Mouse (Mus musculus): ENCODE results near the gene Snrnp70. TPM values are rescaled to one million over a fixed set of nuclear protein-coding genes. Genes with fewer than 3 reads are reported as not detected.
A peak's percentile ranks its signal among the peaks of the same experiment; 100 is the strongest.

The Snrnp70 gene
- polyA plus RNA-seq, 1 experiment from 2014 or later: 56.5 TPM

DNA sequence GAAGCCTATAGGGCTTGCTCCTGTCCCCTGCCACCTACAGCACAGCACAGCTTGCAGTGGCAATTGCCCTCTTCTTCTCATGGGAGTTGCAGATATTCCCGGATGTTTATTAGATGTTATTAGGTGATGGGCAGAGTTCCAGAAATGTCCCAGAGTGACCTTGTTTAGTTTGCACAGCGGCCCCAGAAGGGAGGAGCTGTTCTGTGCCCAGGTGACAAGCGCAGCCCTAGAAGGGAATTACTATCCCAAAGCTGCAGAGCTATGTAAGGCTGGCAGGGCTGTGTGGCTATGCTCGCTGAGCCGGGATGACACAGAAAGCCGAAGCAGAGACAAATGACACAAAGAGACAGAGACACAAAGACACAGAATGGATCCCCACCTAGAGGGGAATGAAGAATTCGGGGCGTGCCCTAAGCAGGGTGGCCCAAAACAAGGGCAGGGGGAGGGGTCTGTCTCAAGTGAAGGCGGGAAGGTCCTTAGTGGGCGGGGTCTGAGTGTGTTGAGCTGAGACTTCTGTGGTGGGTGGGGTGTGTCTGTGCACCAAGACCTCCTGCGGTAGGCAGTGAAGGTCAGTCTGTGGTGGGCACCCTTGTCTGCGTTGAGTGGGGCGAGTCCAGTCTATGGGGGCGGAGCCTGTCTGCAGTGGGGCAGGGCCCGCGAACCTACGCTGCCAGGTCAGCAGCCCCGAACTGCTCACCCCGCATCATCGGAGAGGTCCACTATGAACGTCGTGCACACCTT, 62.7 kb downstream of the Snrnp70 start:
- no peaks in the 10 kb centered on the region for H3K9me3 ChIP-seq (ENCODE audit: control insufficient read depth, low read length)
- H3K36me3 ChIP-seq (ENCODE audit: control insufficient read depth, insufficient read depth, low read length): no peaks in the 10 kb centered on the region
- H3K27me3 ChIP-seq (replicated peaks; ENCODE audit: control insufficient read depth, insufficient read depth, low read length): no peaks in the 10 kb centered on the region
- DNase-seq (ENCODE audit: low spot score) (peak; percentile 92), ATAC-seq (ENCODE audit: low read depth) (peak; percentile 58)
- peak overlapping the region; percentile 80 for H3K4me2 ChIP-seq (ENCODE audit: low read depth, low read length)
- H3K27ac ChIP-seq (replicated peaks; ENCODE audit: low read depth, low read length): peak overlapping the region; percentile 92
- WGBS: 3% methylated on average over 13 of the region's 22 CpGs
- peak overlapping the region; percentile 72 for H3K4me3 ChIP-seq (ENCODE audit: low read depth, low read length)
- peak overlapping the region; percentile 77 for H3K9ac ChIP-seq (ENCODE audit: low read depth, low read length)
- peaks cover 20% of the 10 kb centered on the region for H3K4me1 ChIP-seq (ENCODE audit: control insufficient read depth, insufficient read depth, low read length)

DNA sequence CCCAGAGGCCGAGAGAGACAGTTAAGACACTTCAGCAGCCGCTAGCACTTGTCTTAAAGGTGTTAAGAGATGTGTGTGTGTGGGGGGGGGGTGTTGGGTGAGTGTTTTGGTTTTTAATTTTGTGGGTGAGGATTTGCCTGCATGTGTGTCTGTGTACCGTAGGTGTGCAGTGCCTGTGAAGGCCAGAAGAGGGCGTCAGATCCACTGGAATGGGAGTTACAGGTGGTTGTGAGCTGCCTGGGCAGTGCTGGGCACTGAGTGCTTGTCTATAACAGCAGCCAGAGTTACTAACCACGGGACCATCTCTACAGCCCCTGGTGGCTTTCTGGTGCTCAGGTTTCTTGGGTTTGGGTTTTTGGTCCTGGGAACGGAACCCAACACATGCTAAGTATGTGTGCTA, 64.0 kb downstream of the Snrnp70 start:
- no peak overlapping the region for H3K27ac ChIP-seq (replicated peaks; ENCODE audit: low read depth, low read length)
- no peak overlapping the region for H3K4me3 ChIP-seq (ENCODE audit: low read depth, low read length)
- no peaks in the 10 kb centered on the region for H3K9me3 ChIP-seq (ENCODE audit: control insufficient read depth, low read length)
- 78% methylated on average over 6 of the region's 6 CpGs for WGBS
- ATAC-seq (ENCODE audit: low read depth): no peak
- peaks cover 3% of the 10 kb centered on the region; the same call in 1 of the 2 replicates for H3K36me3 ChIP-seq (ENCODE audit: control insufficient read depth, insufficient read depth, low read length)
- H3K9ac ChIP-seq (ENCODE audit: low read depth, low read length): no peak overlapping the region
- H3K27me3 ChIP-seq (replicated peaks; ENCODE audit: control insufficient read depth, insufficient read depth, low read length): no peaks in the 10 kb centered on the region
- peaks cover 20% of the 10 kb centered on the region for H3K4me1 ChIP-seq (ENCODE audit: control insufficient read depth, insufficient read depth, low read length)
- no peak overlapping the region for H3K4me2 ChIP-seq (ENCODE audit: low read depth, low read length)
- no peak for DNase-seq (ENCODE audit: low spot score)

DNA sequence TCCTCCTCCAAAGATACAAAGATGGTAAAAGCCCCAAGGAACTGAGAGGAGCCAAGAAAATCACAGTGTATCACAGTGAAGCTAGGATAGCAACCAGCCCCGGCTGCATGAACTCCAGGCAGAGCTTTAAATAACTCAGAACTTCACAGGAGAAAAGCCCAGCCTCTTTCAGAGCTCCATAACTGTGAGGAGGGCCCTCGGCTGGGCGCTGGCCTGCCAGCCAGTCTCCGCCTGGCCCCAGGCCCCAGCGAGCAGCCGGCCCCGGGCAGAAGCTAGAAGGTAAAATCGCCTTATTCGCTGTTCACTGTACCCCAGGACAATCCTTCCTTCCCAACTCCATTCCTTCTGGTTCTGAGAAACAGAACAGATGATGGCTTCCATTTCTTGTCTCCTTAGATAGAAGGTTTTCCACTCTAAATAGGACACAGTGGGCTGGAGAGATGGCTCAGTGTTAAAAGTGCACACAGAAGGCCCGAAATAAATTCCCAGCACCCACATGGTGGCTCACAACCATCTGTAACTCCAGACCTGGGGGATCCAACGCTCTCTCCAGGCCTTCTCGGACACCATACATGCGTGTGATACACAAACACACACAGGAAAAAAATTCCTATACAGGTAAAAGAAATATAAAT, 66.6 kb downstream of the Snrnp70 start:
- H3K27ac ChIP-seq (replicated peaks; ENCODE audit: low read depth, low read length): 0 out of 2 replicates have a peak overlapping the region, but pooled peaks have one; percentile 10

More for the DNA sequence above, 66.6 kb downstream of the Snrnp70 start:
- peaks cover 3% of the 10 kb centered on the region; the same call in 1 of the 2 replicates for H3K9me3 ChIP-seq (ENCODE audit: control insufficient read depth, low read length)
- peak overlapping the region; percentile 40; the same call in 1 of the 2 replicates for H3K9ac ChIP-seq (ENCODE audit: low read depth, low read length)
- peaks cover 18% of the 10 kb centered on the region for H3K36me3 ChIP-seq (ENCODE audit: control insufficient read depth, insufficient read depth, low read length)
- H3K4me2 ChIP-seq (ENCODE audit: low read depth, low read length): no peak overlapping the region
- WGBS: 78% methylated on average over 11 of the region's 13 CpGs
- H3K4me1 ChIP-seq (ENCODE audit: control insufficient read depth, insufficient read depth, low read length): peaks cover 7% of the 10 kb centered on the region; the same call in 1 of the 2 replicates
- H3K4me3 ChIP-seq (ENCODE audit: low read depth, low read length): no peak overlapping the region
- H3K27me3 ChIP-seq (replicated peaks; ENCODE audit: control insufficient read depth, insufficient read depth, low read length): no peaks in the 10 kb centered on the region
- ATAC-seq (ENCODE audit: low read depth) (no peak), DNase-seq (ENCODE audit: low spot score) (no peak)

Other genes with a start within 250 kb of the Snrnp70 start
- 80.3 and 88.8 TPM in 2 replicates for gene Pih1d1, start 241.4 kb downstream of the Snrnp70 start, polyA plus RNA-seq (2014; fragmentation: Nextera tagmentation; extraction: Ambion mirVana)
- gene Aldh16a1, start 241.2 kb downstream of the Snrnp70 start, polyA plus RNA-seq (2014; fragmentation: Nextera tagmentation; extraction: Ambion mirVana): 36.8 and 39.4 TPM in 2 replicates
- 0.87 and 1.3 TPM in 2 replicates for gene Slc17a7, start 231.8 kb downstream of the Snrnp70 start, polyA plus RNA-seq (2014; fragmentation: Nextera tagmentation; extraction: Ambion mirVana)
- 5.8 and 6.1 TPM in 2 replicates for gene Gfy, start 216.2 kb downstream of the Snrnp70 start, polyA plus RNA-seq (2014; fragmentation: Nextera tagmentation; extraction: Ambion mirVana)
- gene Pth2, start 214.7 kb downstream of the Snrnp70 start, polyA plus RNA-seq (2014; fragmentation: Nextera tagmentation; extraction: Ambion mirVana): not detected in 2 replicates
- 1.5 TPM in 2 replicates for gene Ccdc155, start 190.8 kb downstream of the Snrnp70 start, polyA plus RNA-seq (2014; fragmentation: Nextera tagmentation; extraction: Ambion mirVana)
- 6.3 and 8.5 TPM in 2 replicates for gene Dkkl1, start 183.6 kb downstream of the Snrnp70 start, polyA plus RNA-seq (2014; fragmentation: Nextera tagmentation; extraction: Ambion mirVana)
- gene Tead2, start 180.0 kb downstream of the Snrnp70 start, polyA plus RNA-seq (2014; fragmentation: Nextera tagmentation; extraction: Ambion mirVana): 112 and 142 TPM in 2 replicates
- 2.4 and 4.8 TPM in 2 replicates for gene Cd37, start 156.6 kb downstream of the Snrnp70 start, polyA plus RNA-seq (2014; fragmentation: Nextera tagmentation; extraction: Ambion mirVana)
- gene Slc6a16, start 154.7 kb downstream of the Snrnp70 start, polyA plus RNA-seq (2014; fragmentation: Nextera tagmentation; extraction: Ambion mirVana): 0.11 and 0.38 TPM in 2 replicates
- gene Slc6a21, start 118.2 kb downstream of the Snrnp70 start, polyA plus RNA-seq (2014; fragmentation: Nextera tagmentation; extraction: Ambion mirVana): not detected in 2 replicates
- 16.6 and 18.2 TPM in 2 replicates for gene Trpm4, start 62.0 kb downstream of the Snrnp70 start, polyA plus RNA-seq (2014; fragmentation: Nextera tagmentation; extraction: Ambion mirVana)
- 11.0 and 15.8 TPM in 2 replicates for gene Hrc, start 60.5 kb downstream of the Snrnp70 start, polyA plus RNA-seq (2014; fragmentation: Nextera tagmentation; extraction: Ambion mirVana)
- gene Ppfia3, start 28.7 kb downstream of the Snrnp70 start, polyA plus RNA-seq (2014; fragmentation: Nextera tagmentation; extraction: Ambion mirVana): 4.8 and 6.9 TPM in 2 replicates
- 2.4 TPM in 2 replicates for gene Lin7b, start 25.2 kb downstream of the Snrnp70 start, polyA plus RNA-seq (2014; fragmentation: Nextera tagmentation; extraction: Ambion mirVana)
- 0.24 TPM in 1 of 2 replicates, not detected in the other for gene Kcna7, start 9.9 kb upstream of the Snrnp70 start, polyA plus RNA-seq (2014; fragmentation: Nextera tagmentation; extraction: Ambion mirVana)
- gene Ntf5, start 18.0 kb upstream of the Snrnp70 start, polyA plus RNA-seq (2014; fragmentation: Nextera tagmentation; extraction: Ambion mirVana): 3.0 and 3.1 TPM in 2 replicates
- 1.4 TPM in 1 of 2 replicates, not detected in the other for gene Lhb, start 25.1 kb upstream of the Snrnp70 start, polyA plus RNA-seq (2014; fragmentation: Nextera tagmentation; extraction: Ambion mirVana)
- gene Gys1, start 39.1 kb upstream of the Snrnp70 start, polyA plus RNA-seq (2014; fragmentation: Nextera tagmentation; extraction: Ambion mirVana): 39.3 TPM in 2 replicates
- 123 and 127 TPM in 2 replicates for gene Ruvbl2, start 42.4 kb upstream of the Snrnp70 start, polyA plus RNA-seq (2014; fragmentation: Nextera tagmentation; extraction: Ambion mirVana)
- gene Ftl1, start 64.1 kb upstream of the Snrnp70 start, polyA plus RNA-seq (2014; fragmentation: Nextera tagmentation; extraction: Ambion mirVana): 4,260 and 4,697 TPM in 2 replicates
- gene Bax, start 71.2 kb upstream of the Snrnp70 start, polyA plus RNA-seq (2014; fragmentation: Nextera tagmentation; extraction: Ambion mirVana): 120 and 132 TPM in 2 replicates
- gene Tulp2, start 86.1 kb upstream of the Snrnp70 start, polyA plus RNA-seq (2014; fragmentation: Nextera tagmentation; extraction: Ambion mirVana): 1.2 and 1.5 TPM in 2 replicates
- gene Gm45808, start 91.1 kb upstream of the Snrnp70 start, polyA plus RNA-seq (2014; fragmentation: Nextera tagmentation; extraction: Ambion mirVana): not detected in 2 replicates
- 2.5 and 3.2 TPM in 2 replicates for gene Dhdh, start 93.1 kb upstream of the Snrnp70 start, polyA plus RNA-seq (2014; fragmentation: Nextera tagmentation; extraction: Ambion mirVana)
- gene Nucb1, start 114.7 kb upstream of the Snrnp70 start, polyA plus RNA-seq (2014; fragmentation: Nextera tagmentation; extraction: Ambion mirVana): 209 and 236 TPM in 2 replicates
- 20.7 and 21.9 TPM in 2 replicates for gene Ppp1r15a, start 130.5 kb upstream of the Snrnp70 start, polyA plus RNA-seq (2014; fragmentation: Nextera tagmentation; extraction: Ambion mirVana)
- gene Plekha4, start 130.6 kb upstream of the Snrnp70 start, polyA plus RNA-seq (2014; fragmentation: Nextera tagmentation; extraction: Ambion mirVana): 6.8 and 7.3 TPM in 2 replicates
- gene Hsd17b14, start 159.2 kb upstream of the Snrnp70 start, polyA plus RNA-seq (2014; fragmentation: Nextera tagmentation; extraction: Ambion mirVana): 0.77 and 1.0 TPM in 2 replicates
- gene Bcat2, start 174.4 kb upstream of the Snrnp70 start, polyA plus RNA-seq (2014; fragmentation: Nextera tagmentation; extraction: Ambion mirVana): 50.1 and 51.0 TPM in 2 replicates
- gene Fgf21, start 219.7 kb upstream of the Snrnp70 start, polyA plus RNA-seq (2014; fragmentation: Nextera tagmentation; extraction: Ambion mirVana): 0.45 and 1.0 TPM in 2 replicates
- gene Fut1, start 221.5 kb upstream of the Snrnp70 start, polyA plus RNA-seq (2014; fragmentation: Nextera tagmentation; extraction: Ambion mirVana): 1.3 and 2.1 TPM in 2 replicates
- 0.19 and 0.30 TPM in 2 replicates for gene Izumo1, start 226.1 kb upstream of the Snrnp70 start, polyA plus RNA-seq (2014; fragmentation: Nextera tagmentation; extraction: Ambion mirVana)
- 10.4 and 11.1 TPM in 2 replicates for gene Rasip1, start 231.7 kb upstream of the Snrnp70 start, polyA plus RNA-seq (2014; fragmentation: Nextera tagmentation; extraction: Ambion mirVana)
- 23.3 and 28.8 TPM in 2 replicates for gene Mamstr, start 244.2 kb upstream of the Snrnp70 start, polyA plus RNA-seq (2014; fragmentation: Nextera tagmentation; extraction: Ambion mirVana)